Mouse (Mus musculus) kidney, adult 10 weeks (tissue): ENCODE data around the gene Senp8. TPM values are rescaled to one million over a fixed set of nuclear protein-coding genes. Genes with fewer than 3 reads are reported as not detected.

Experiments used
- polyA plus RNA-seq: library from polyadenylated mRNA; stranded (reverse); fragments of 350-450 nt; fragmentation: Illumina TruSeq; extraction: RNeasy Lipid Tissue Mini Kit (QIAGEN cat#74804); gene quantifications from one replicate; pipeline ENCODE4 v1.2.3, GENCODE M21; 2014; ENCODE audit warnings: low read depth, low replicate concordance

Gene Senp8
- 28.5 TPM for polyA plus RNA-seq

DNA sequence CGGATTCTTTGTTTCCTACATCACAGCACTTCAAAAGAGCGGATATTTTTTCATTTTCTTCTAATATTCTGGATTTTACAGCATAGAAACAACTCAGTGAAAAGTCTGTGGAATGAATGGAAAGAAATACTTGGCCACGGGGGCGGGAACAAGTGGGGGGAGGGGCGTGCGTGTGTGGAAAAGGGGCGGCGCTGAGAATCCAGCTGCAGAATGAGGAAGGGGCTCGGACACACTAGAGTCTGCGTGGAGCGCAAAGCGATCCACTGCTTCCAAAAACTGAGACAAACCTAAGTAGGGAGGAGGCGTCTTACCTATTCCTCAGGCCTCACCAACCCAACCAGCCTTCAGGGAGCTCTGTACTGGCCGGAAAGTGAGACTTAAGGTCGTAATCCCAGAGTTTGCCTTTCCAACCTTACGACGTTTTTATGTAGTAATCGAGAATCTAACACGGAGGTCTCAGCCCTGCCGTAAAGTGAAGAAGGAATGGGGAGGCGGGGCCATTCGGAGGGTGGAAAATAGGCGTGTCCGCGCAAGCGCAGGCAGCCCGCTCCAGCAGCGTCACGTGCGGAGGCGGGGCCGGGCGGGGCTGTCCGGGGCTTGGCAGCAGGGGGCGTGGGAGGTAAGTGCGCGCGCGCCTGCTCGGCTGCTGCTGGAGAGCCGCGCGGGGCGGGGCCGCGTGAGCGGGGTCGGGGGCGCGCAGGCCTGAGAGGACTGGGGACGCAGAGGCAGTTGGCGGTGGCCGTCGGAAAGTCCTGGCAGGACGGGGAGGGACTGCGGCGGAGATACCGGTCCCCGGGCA is at the start of gene Senp8, which contains the start of gene Myo9a:
Gene Senp8 (minus strand): TSS at position 444 of the 799 bp plus-strand sequence.
Gene Myo9a (plus strand): TSS at position 630 of the 799 bp plus-strand sequence.

Other genes starting within 250 kb of the Senp8 start
- 18.2 TPM for gene Hexa, start 211.2 kb downstream of the Senp8 start, polyA plus RNA-seq
- not detected for gene Tmem202, start 210.9 kb downstream of the Senp8 start, polyA plus RNA-seq
- gene Celf6, start 172.8 kb downstream of the Senp8 start, polyA plus RNA-seq = not detected
- gene Parp6, start 133.4 kb downstream of the Senp8 start, polyA plus RNA-seq = 10.4 TPM
- 19.4 TPM for gene Pkm, start 94.3 kb downstream of the Senp8 start, polyA plus RNA-seq
- not detected for gene Gramd2, start 70.6 kb downstream of the Senp8 start, polyA plus RNA-seq
- 40.4 TPM for gene Myo9a, start 186 bp upstream of the Senp8 start, polyA plus RNA-seq
- gene Nr2e3, start 209.9 kb upstream of the Senp8 start, polyA plus RNA-seq = 1.9 TPM